Mouse (Mus musculus) megakaryocyte progenitor cell, adult 5-6 weeks (primary cell): ENCODE data around the gene D630045J12Rik. TPM values are rescaled to one million over a fixed set of nuclear protein-coding genes. Genes with fewer than 3 reads are reported as not detected.

Experiments used
- ATAC-seq: replicated peaks from 2 replicates; pipeline ENCODE4 v1.8.0; 2016; ENCODE audit warnings: mild to moderate bottlenecking, moderate TSS enrichment, inconsistent platforms; ENCODE audit not compliant: poor library complexity
- total RNA-seq, 2 experiments: library from RNA; stranded (forward) in 1 of 2; stranded (reverse) in 1 of 2; fragments of 157-497, 149-512 nt in 1 of 2; fragments of 200-1000 nt in 1 of 2; gene quantifications; 2 replicates each; pipeline versions ENCODE4 v1.2.3 to v1.2.4; 2015 to 2017

The D630045J12Rik gene
- total RNA-seq, 2 experiments from 2014 or later: 0.54 to 2.3 TPM

GRCm38 (mm10) chr6:38108449-38108848 is 145.4 kb downstream of the D630045J12Rik start:
- no peak for ATAC-seq

- ATAC-seq: no peak
Observed at GRCm38 (mm10) chr6:38105924-38106323, 147.9 kb downstream of the D630045J12Rik start.

DNA sequence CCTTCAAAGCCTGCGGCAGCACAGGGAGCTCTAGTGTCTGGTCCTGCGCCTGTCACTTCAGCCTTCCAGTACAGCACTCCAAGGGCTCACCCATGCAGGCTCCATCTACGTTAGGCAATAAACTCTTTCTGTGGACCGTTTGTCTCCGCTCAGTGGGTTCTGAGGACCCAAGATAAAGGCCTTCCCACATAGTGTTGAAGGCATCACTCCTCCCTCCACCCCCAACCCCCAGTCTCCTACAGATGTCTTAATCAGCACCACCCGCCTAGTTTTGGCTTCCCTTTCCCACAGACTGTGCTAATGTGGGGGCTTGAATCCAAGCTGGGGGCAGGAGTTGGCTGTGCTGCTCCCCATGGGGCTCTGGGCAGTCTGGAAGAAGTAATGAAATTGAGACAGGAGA is 150.0 kb downstream of the D630045J12Rik start:
- ATAC-seq: peak; percentile 75

GRCm38 (mm10) chr6:38102216-38102795 is 151.5 kb downstream of the D630045J12Rik start:
- ATAC-seq: no peak

- ATAC-seq: no peak
Observed at GRCm38 (mm10) chr6:38096961-38097370, 156.8 kb downstream of the D630045J12Rik start.

- ATAC-seq: no peak
Observed at GRCm38 (mm10) chr6:38094701-38095100, 159.1 kb downstream of the D630045J12Rik start.

- ATAC-seq: no peak
Observed at GRCm38 (mm10) chr6:38092539-38092938, 161.3 kb downstream of the D630045J12Rik start.

GRCm38 (mm10) chr6:38087242-38088026 is 166.4 kb downstream of the D630045J12Rik start:
- ATAC-seq: no peak

DNA sequence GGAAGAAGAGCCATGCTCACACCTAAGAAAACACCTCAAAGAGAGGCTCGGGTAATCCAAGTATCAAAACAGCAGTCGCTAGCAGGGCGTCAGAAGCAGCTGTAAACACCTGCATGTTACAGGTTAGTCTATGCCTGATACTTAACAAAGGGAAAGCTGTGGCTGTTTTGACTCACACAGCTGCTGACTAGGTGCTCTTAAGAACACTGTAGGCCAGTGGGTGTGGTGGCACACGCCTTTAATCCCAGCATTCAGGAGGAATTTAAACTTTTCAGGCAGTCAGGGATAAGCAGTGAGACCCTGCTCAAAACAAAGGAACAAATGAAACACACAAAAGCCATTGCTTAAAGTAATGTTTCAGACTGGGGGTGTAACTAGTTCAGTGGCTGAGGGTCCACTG is 170.6 kb downstream of the D630045J12Rik start:
- ATAC-seq: no peak

DNA sequence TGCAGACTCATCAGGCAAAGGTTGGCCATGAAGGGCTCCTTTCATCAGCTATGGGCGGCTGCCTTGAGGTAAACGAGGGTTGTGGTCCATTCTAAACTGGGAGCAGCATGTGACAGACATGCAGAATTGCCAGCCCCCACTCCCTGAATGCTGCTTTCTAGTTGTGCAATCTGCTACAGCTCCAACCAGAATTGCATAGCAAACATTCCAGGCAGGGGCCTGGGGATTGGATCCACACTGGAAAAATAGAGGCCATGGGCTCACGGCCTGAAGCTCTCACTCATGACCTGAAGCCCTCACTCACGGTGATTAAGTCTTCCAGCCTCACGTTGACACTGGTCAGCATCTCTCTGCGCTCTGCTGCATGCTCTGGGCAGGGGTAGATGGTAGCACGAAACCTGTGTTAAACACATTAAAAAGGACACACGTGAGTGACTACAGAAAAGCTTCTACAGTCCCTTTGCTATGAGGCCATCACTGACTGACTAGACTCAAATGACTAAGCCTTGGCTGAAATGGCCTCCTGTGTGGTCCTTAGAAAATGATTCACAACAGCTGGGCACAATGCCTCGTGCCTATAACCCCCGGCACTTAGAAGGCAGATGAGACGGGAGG is 172.0 kb downstream of the D630045J12Rik start:
- no peak for ATAC-seq

GRCm38 (mm10) chr6:38080364-38080763 is 173.4 kb downstream of the D630045J12Rik start:
- no peak for ATAC-seq

GRCm38 (mm10) chr6:38073592-38073991 is 180.2 kb downstream of the D630045J12Rik start:
- ATAC-seq: no peak

Other genes with a start within 250 kb of the D630045J12Rik start
- not detected in 2 replicates for gene Svopl, start 207.0 kb downstream of the D630045J12Rik start, total RNA-seq (2015)
- not detected in 2 replicates for gene Svopl, start 207.0 kb downstream of the D630045J12Rik start, total RNA-seq (2017)
- not detected in 2 replicates for gene Tmem213, start 144.8 kb downstream of the D630045J12Rik start, total RNA-seq (2015)
- not detected in 2 replicates for gene Tmem213, start 144.8 kb downstream of the D630045J12Rik start, total RNA-seq (2017)
- gene Atp6v0a4, start 129.4 kb downstream of the D630045J12Rik start, total RNA-seq (2015): not detected in 2 replicates
- gene Atp6v0a4, start 129.4 kb downstream of the D630045J12Rik start, total RNA-seq (2017): not detected in 2 replicates
- 11.5 and 11.6 TPM in 2 replicates for gene Zc3hav1l, start 45.2 kb upstream of the D630045J12Rik start, total RNA-seq (2015)
- gene Zc3hav1l, start 45.2 kb upstream of the D630045J12Rik start, total RNA-seq (2017): 4.4 and 4.9 TPM in 2 replicates
- 62.1 and 65.3 TPM in 2 replicates for gene Zc3hav1, start 100.6 kb upstream of the D630045J12Rik start, total RNA-seq (2015)
- 47.0 and 54.7 TPM in 2 replicates for gene Zc3hav1, start 100.6 kb upstream of the D630045J12Rik start, total RNA-seq (2017)
- gene Ttc26, start 127.5 kb upstream of the D630045J12Rik start, total RNA-seq (2015): 0.51 and 1.2 TPM in 2 replicates
- 2.5 TPM in 2 replicates for gene Ttc26, start 127.5 kb upstream of the D630045J12Rik start, total RNA-seq (2017)
- gene Ubn2, start 179.9 kb upstream of the D630045J12Rik start, total RNA-seq (2015): 34.8 and 44.5 TPM in 2 replicates
- gene Ubn2, start 179.9 kb upstream of the D630045J12Rik start, total RNA-seq (2017): 13.5 and 20.6 TPM in 2 replicates